Mouse (Mus musculus) olfactory bulb, adult 2 months (tissue): ENCODE measurements around the gene 4932438A13Rik.

Experiments used
- CTCF ChIP-seq: fragments of 200-500 bp; IDR thresholded peaks from 2 replicates; pipeline ENCODE4 v1.5.1; 2012; ENCODE audit warnings: low read depth, mild to moderate bottlenecking, low read length, moderate library complexity; ENCODE audit not compliant: insufficient read depth
- POLR2A ChIP-seq: fragments of 200-500 bp; IDR thresholded peaks from 2 replicates; pipeline ENCODE4 v1.6.1; 2012; ENCODE audit warnings: mild to moderate bottlenecking, low read depth, low read length, moderate library complexity; ENCODE audit not compliant: insufficient read depth

GRCm38 (mm10) chr3:37090721-37091120 is 227.8 kb downstream of the 4932438A13Rik start:
- TF ChIP-seq CTCF (no peak), POLR2A (no peak)
